Mouse (Mus musculus): ENCODE measurements around the gene Tead4. TPM values are rescaled to one million over a fixed set of nuclear protein-coding genes. Genes with fewer than 3 reads are reported as not detected.

Gene Tead4
- polyA plus RNA-seq, 1 experiment from 2014 or later, result 10.3 TPM

- DNase-seq (ENCODE audit: low spot score), result no peak
- H3K4me2 ChIP-seq (replicated peaks; ENCODE audit: low read depth, low read length), result peak overlapping the region; percentile 11; the same call in 1 of the 2 replicates
- no peak for ATAC-seq
- H3K4me3 ChIP-seq (ENCODE audit: low read depth, low read length), result no peak overlapping the region; the same call in 1 of the 2 replicates
- WGBS, result 28% methylated on average over 11 of the region's 11 CpGs
- peaks cover 38% of the 10 kb centered on the region for H3K4me1 ChIP-seq (ENCODE audit: insufficient read depth, low read depth, low read length)
- H3K27me3 ChIP-seq (replicated peaks; ENCODE audit: insufficient read depth, low read length), result no peaks in the 10 kb centered on the region
- no peak overlapping the region for H3K9ac ChIP-seq (replicated peaks; ENCODE audit: low read depth)
- H3K27ac ChIP-seq (ENCODE audit: low read length), result peak overlapping the region; percentile 94
- TF ChIP-seq EP300 (IDR thresholded peaks at IDR 0.05) (no peak), CTCF (IDR thresholded peaks at IDR 0.05) (no peak)
- no peaks in the 10 kb centered on the region for H3K36me3 ChIP-seq (ENCODE audit: insufficient read depth, low read length)
- H3K9me3 ChIP-seq (ENCODE audit: low read length), result no peaks in the 10 kb centered on the region
These were observed 3.8 kb downstream of the Tead4 start for GRCm38 (mm10) chr6:128296750-128297393.

- no peaks in the 10 kb centered on the region for H3K36me3 ChIP-seq (ENCODE audit: insufficient read depth, low read length)
- ATAC-seq (peak; percentile 71), DNase-seq (ENCODE audit: low spot score) (peak; percentile 84)
- H3K4me3 ChIP-seq (ENCODE audit: low read depth, low read length), result no peak overlapping the region
- peaks cover 32% of the 10 kb centered on the region for H3K4me1 ChIP-seq (ENCODE audit: insufficient read depth, low read depth, low read length)
- peak overlapping the region; percentile 94 for H3K27ac ChIP-seq (ENCODE audit: low read length)
- peak overlapping the region; percentile 25; the same call in 1 of the 2 replicates for H3K4me2 ChIP-seq (replicated peaks; ENCODE audit: low read depth, low read length)
- TF ChIP-seq CTCF (IDR thresholded peaks at IDR 0.05) (peak; percentile 25; the same call in 1 of the 2 replicates), EP300 (IDR thresholded peaks at IDR 0.05) (peak; percentile 77)
- H3K9ac ChIP-seq (replicated peaks; ENCODE audit: low read depth), result no peak overlapping the region
- no peaks in the 10 kb centered on the region for H3K9me3 ChIP-seq (ENCODE audit: low read length)
- no peaks in the 10 kb centered on the region for H3K27me3 ChIP-seq (replicated peaks; ENCODE audit: insufficient read depth, low read length)
- 18% methylated on average over 6 of the region's 6 CpGs for WGBS
These were observed 4.5 kb downstream of the Tead4 start for GRCm38 (mm10) chr6:128295876-128296749.

GRCm38 (mm10) chr6:128291284-128291683, 9.3 kb downstream of the Tead4 start:
- DNase-seq (ENCODE audit: low spot score), result no peak
- Histone ChIP-seq H3K36me3 (ENCODE audit: insufficient read depth, low read length) (no peaks in the 10 kb centered on the region), H3K4me2 (replicated peaks; ENCODE audit: low read depth, low read length) (no peak overlapping the region), H3K4me1 (ENCODE audit: insufficient read depth, low read depth, low read length) (peaks cover 18% of the 10 kb centered on the region), H3K4me3 (ENCODE audit: low read depth, low read length) (no peak overlapping the region), H3K9me3 (ENCODE audit: low read length) (no peaks in the 10 kb centered on the region), H3K9ac (replicated peaks; ENCODE audit: low read depth) (no peak overlapping the region), H3K27me3 (replicated peaks; ENCODE audit: insufficient read depth, low read length) (no peaks in the 10 kb centered on the region), H3K27ac (ENCODE audit: low read length) (0 out of 2 replicates have a peak overlapping the region, but pooled peaks have one; percentile 20)
- TF ChIP-seq CTCF (IDR thresholded peaks at IDR 0.05) (no peak), EP300 (IDR thresholded peaks at IDR 0.05) (no peak)
- WGBS, result 55% methylated on average over 5 of the region's 5 CpGs
- no peak for ATAC-seq

DNA sequence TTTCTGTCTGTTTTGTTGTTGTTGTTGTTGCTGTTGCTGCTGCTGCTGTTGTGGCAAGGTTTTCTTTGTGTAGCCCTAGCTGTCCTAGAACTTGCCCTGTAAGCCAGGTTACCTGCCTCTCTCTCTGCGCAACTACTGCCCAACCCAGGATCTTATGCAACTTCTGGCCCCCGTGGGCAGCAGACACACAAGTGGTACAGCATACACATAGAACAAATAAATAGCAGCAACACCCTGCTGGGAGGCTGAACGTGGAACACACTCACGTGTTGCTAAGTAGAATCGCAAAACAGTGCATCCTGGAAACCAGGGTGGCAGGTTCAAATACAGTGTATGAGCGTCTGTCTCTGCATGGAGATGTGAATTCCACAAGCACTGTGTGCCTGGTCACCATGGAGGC, 11.9 kb downstream of the Tead4 start:
- Histone ChIP-seq H3K27me3 (replicated peaks; ENCODE audit: insufficient read depth, low read length) (no peaks in the 10 kb centered on the region), H3K9me3 (ENCODE audit: low read length) (no peaks in the 10 kb centered on the region), H3K9ac (replicated peaks; ENCODE audit: low read depth) (no peak overlapping the region), H3K4me2 (replicated peaks; ENCODE audit: low read depth, low read length) (no peak overlapping the region), H3K27ac (ENCODE audit: low read length) (0 out of 2 replicates have a peak overlapping the region, but pooled peaks have one; percentile 1), H3K4me1 (ENCODE audit: insufficient read depth, low read depth, low read length) (peaks cover 7% of the 10 kb centered on the region; the same call in 1 of the 2 replicates), H3K4me3 (ENCODE audit: low read depth, low read length) (no peak overlapping the region), H3K36me3 (ENCODE audit: insufficient read depth, low read length) (no peaks in the 10 kb centered on the region)
- WGBS, result 61% methylated on average over 6 of the region's 6 CpGs
- DNase-seq (ENCODE audit: low spot score) (peak; percentile 59), ATAC-seq (peak; percentile 63)
- TF ChIP-seq EP300 (IDR thresholded peaks at IDR 0.05) (no peak), CTCF (IDR thresholded peaks at IDR 0.05) (no peak)

- TF ChIP-seq EP300 (IDR thresholded peaks at IDR 0.05) (no peak), CTCF (IDR thresholded peaks at IDR 0.05) (no peak)
- Histone ChIP-seq H3K4me2 (replicated peaks; ENCODE audit: low read depth, low read length) (peak overlapping the region; percentile 51), H3K4me3 (ENCODE audit: low read depth, low read length) (no peak overlapping the region), H3K27ac (ENCODE audit: low read length) (peak overlapping the region; percentile 55), H3K36me3 (ENCODE audit: insufficient read depth, low read length) (no peaks in the 10 kb centered on the region), H3K4me1 (ENCODE audit: insufficient read depth, low read depth, low read length) (peaks cover 7% of the 10 kb centered on the region; the same call in 1 of the 2 replicates), H3K9me3 (ENCODE audit: low read length) (no peaks in the 10 kb centered on the region), H3K27me3 (replicated peaks; ENCODE audit: insufficient read depth, low read length) (no peaks in the 10 kb centered on the region), H3K9ac (replicated peaks; ENCODE audit: low read depth) (no peak overlapping the region)
- WGBS, result 6% methylated on average over 16 of the region's 16 CpGs
- ATAC-seq (peak; percentile 87), DNase-seq (ENCODE audit: low spot score) (peak; percentile 93)
These were observed 14.7 kb downstream of the Tead4 start for GRCm38 (mm10) chr6:128285792-128286430.

- DNase-seq (ENCODE audit: low spot score) (no peak), ATAC-seq (no peak)
- no peak overlapping the region for H3K4me3 ChIP-seq (ENCODE audit: low read depth, low read length)
- H3K9ac ChIP-seq (replicated peaks; ENCODE audit: low read depth), result no peak overlapping the region
- WGBS, result 54% methylated on average over 3 of the region's 3 CpGs
- H3K27me3 ChIP-seq (replicated peaks; ENCODE audit: insufficient read depth, low read length), result no peaks in the 10 kb centered on the region
- H3K9me3 ChIP-seq (ENCODE audit: low read length), result no peaks in the 10 kb centered on the region
- H3K27ac ChIP-seq (ENCODE audit: low read length), result no peak overlapping the region
- TF ChIP-seq EP300 (IDR thresholded peaks at IDR 0.05), result no peak
- H3K36me3 ChIP-seq (ENCODE audit: insufficient read depth, low read length), result no peaks in the 10 kb centered on the region
- H3K4me1 ChIP-seq (ENCODE audit: insufficient read depth, low read depth, low read length), result peaks cover 15% of the 10 kb centered on the region; the same call in 1 of the 2 replicates
- no peak overlapping the region for H3K4me2 ChIP-seq (replicated peaks; ENCODE audit: low read depth, low read length)
These were observed 18.5 kb downstream of the Tead4 start for GRCm38 (mm10) chr6:128282126-128282525.
